Mouse (Mus musculus): ENCODE data around the gene Gp1ba. TPM values are rescaled to one million over a fixed set of nuclear protein-coding genes. Genes with fewer than 3 reads are reported as not detected.

Gp1ba gene
- total RNA-seq, 2 experiments from 2014 or later, result 0.30 TPM

DNA sequence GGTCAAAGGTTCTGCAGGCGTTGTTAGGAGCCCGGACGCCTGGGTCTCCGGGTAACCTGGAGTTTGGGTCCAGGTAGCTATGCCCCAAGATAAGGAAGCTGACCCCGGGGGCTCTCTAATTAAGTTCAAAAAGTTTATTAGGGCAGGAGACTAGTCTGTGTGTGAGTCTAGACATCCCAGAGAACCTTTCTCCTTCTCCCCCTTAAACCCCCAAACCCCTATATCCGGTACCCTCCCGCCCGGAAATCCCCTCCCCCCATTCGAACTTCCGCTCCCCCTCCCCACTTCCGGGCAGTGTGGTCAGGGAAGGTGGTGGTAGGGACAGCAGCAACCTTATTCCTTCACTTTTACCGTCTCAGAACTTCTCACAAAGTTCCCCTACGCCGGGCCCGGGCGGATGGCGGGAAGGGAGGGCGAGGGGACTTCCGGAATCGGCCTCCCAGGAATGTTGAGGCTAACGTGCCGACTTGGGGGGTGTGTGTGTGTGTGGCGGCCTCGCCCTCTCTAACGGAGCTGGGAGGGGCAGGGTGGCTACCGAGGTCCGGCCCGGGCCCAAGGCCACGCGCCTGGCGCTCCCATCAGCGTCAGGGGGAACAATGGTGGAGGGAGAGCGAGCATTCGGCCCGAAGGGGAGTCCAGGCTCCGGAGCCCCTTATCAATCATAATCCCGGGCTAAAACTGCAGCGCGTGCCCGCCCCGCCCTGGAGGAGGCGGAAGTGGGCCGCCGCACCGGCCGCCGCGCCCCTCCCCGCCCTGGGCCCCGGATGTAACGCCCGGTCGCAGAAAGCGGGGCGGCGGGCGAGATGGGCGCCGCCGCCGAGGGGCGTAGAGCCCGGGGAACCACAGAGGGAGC is 14.6 kb downstream of the Gp1ba start:
- DNase-seq, result peak; percentile 82

GRCm38 (mm10) chr11:70654198-70654922 is 15.4 kb downstream of the Gp1ba start, which contains the start of gene Pfn1:
TSS of gene Pfn1 (minus strand) at chr11:70654644.
- peak; percentile 93 for DNase-seq

DNA sequence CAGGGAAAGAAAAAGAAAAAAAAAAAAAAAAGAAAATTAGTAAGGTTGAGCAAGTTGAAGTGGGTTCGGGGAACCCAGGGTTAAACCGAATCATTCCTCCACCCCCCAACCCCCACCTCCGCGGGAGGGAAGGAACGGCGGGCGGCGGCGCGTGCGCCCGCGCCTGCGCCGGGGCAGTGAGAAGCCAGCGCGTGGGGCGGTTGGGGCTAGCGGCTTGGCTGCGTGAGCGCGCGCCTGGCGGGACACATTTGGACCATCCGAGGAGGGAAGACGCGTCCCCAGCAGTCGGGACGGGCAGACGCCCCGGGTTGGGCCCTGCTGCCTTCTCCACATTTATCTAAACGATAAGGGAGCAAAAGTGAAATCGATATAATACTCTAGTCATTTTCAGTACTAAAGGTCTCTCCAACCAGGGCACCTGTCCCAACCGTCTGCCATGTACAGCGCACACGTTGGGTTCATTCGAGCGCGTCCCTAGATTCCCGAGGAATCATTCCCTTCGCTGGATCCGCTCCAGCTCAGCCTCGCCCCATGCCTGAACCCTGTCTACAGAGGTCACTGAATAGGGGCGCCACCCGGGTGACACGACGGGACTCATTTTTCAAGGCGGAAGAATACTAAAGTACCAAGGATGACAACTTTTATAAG is 16.1 kb downstream of the Gp1ba start:
- DNase-seq, result peak; percentile 93

DNA sequence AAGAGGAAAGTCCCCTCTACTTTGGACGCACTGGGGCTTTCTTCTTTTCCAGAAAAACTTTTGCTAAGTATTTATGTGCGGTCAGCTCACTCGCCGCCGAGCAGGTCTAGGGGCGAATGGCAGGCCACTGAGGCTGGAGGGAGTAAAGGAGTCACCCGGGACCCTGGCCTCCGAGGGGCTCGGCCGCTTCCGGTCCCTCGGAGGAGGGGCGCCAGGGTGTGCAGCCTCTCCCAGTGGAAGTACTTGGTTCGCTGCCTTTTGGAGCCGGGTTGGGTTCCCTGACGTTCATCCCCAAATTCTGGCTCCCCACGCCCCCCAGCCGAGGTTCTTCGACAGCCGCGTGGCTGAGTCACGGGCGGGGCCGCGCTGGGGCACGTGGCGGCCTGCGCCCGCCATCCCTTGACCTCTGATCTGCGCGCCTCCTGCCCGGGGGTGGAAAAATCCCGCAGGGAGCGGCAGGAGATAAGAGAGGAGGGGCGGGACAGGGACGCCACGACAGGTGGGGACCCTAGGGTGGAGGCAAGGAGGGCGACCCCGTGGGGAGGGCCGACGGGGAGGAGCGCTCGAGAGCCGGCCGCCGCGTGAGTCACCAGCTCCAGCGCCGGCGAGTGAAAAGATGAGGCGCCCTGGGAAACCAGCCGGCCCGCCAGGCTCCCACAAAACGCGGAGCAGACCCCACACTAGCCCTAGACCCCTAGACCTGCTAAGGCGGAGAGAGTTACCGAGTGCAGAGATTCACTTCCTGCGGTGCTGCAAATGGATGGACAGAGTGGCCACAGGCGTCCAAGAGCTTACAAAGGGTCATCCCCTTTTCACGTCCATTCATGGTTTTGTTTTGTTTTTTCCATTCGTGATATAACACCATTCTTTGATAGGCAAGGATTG is 16.9 kb downstream of the Gp1ba start:
- DNase-seq, result peak; percentile 73

GRCm38 (mm10) chr11:70656456-70656927 is 17.6 kb downstream of the Gp1ba start:
- peak; percentile 60 for DNase-seq

DNA sequence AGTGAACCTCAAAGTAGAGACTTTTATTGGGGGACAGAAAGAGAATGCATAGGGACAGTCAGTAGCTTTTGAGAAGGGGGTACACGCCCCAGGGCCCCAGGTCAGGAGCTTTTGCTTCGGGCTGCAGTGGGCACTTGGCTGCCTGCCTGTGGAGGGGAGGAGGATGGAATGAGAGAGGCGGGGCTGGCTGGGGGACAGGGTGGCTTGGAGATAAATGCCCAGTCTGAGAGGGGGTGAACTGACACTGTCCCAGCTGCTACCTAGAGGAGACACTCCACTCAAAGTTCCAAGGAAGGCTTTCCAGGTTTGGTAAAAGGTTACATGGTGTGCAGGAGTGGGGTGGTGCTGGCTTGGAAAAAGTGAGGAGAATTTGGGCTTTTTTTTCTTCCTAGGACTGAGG is 18.0 kb downstream of the Gp1ba start, which contains the start of gene Eno3:
Gene Eno3, plus strand, starts transcription at position 239 of the 400 bp plus-strand sequence.
- DNase-seq, result peak; percentile 46

DNA sequence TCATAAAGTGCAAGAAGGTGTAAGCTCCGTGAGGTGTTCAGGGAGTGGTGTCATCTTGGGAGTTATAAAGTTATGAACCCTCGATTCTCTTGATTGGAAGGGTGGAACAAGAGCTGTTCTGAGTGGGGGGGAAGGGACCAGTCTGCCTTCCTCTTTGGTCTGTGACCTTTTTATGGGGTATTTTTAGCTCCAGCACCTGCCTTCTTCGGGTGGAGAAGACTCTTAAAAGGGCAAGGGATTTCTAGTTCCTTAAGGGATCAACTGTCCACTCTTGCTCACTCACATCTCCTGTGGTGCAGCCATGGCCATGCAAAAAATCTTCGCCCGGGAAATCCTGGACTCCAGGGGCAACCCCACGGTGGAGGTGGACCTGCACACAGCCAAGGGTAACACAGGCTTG is 18.7 kb downstream of the Gp1ba start:
- DNase-seq, result no peak

GRCm38 (mm10) chr11:70657991-70658390 is 19.1 kb downstream of the Gp1ba start:
- DNase-seq, result no peak

GRCm38 (mm10) chr11:70658521-70658920 is 19.6 kb downstream of the Gp1ba start:
- no peak for DNase-seq

GRCm38 (mm10) chr11:70658942-70659341 is 20.0 kb downstream of the Gp1ba start:
- no peak for DNase-seq

DNA sequence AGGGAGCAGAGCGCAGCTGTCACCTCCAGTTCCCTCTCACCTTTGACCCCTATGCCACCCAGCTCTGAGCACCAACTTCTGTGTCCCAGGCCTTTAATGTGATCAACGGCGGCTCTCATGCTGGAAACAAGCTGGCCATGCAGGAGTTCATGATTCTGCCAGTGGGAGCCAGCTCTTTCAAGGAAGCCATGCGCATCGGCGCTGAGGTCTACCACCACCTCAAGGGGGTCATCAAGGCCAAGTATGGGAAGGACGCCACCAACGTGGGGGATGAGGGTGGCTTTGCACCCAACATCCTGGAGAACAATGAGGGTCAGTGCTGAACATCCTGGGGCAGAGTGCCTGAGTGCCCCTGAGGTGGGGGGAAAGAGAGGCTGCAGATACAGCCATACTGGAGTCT is 21.6 kb downstream of the Gp1ba start:
- no peak for DNase-seq

DNA sequence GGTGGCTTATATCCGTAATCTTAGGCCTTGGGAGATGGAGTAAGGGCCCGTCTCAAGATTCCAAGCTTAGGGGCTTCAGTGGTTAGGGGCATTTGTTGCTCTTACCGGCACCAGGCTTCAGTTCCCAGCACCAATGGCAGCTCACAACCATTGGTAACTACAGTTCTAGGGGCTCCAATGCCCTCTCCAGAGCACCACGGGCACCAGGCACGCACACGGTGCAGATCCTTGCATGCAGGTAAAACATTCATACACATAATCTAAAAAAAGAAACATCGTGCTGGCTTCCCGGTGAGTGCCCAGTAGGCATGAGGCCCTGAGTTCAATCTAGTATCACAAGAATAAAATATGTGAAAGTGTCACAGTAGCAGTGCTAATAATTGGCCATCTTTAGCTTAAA is 24.2 kb downstream of the Gp1ba start:
- no peak for DNase-seq

GRCm38 (mm10) chr11:70663957-70664356 is 25.0 kb downstream of the Gp1ba start:
- no peak for DNase-seq

DNA sequence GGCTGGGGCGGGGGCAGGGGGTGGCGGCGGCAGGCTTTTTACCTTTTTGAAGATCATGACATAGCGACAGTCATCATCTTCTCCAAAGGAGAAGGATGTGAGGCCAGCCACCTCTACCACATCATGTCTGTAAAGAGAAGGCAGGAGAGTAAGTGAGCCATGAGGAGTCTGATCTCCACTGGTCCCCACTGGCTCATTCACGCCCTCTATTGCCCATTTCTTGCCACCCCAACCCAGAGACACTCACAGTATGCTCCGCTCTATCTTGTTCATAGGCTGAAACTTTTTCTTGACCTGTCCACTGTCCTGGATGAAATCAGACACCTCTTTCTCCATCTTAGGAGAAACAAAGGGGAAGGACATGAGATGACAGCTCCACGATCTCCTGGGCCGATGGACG is 25.8 kb downstream of the Gp1ba start:
- DNase-seq, result no peak

DNA sequence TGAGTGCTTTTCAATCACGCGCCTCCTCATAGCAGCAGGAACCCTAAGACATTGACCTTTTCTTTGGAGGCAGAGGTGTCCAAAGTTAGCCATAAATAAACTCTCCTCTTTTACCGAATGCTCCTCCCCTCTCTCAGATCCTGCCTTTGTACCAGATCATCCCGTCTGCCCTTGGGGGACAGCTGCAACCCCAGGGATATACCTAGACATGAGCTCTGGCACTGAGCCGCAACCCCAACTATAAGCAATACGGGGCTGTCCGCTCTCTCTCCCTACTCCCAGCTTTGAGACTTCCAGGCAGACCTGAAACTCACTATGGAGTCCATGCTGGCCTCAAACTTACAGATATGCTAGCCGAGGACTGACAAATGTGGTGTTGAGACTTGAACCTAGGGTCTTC is 27.8 kb downstream of the Gp1ba start:
- DNase-seq, result no peak

GRCm38 (mm10) chr11:70667271-70668150 is 28.6 kb downstream of the Gp1ba start:
- DNase-seq, result no peak

DNA sequence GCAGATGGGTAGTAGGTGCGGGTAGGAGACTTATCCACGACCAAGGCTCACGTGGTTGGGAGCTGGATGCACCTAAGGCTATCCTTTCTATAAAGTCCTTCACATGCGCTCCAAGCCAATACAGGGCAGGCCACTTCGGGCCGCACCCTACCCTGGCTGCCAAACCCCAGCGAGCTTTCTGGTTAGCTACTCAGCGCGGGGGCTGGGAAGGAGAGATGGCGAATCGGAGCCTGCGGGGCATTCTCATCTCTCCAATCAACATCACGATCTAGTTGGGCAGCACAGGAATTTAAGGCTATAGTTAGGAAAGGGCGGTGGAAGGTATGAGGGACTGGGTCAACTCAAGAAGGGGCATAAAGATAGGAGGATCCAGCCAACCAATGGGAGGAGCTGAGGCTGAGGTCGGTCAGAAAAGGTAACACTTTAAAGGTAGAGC is 29.4 kb downstream of the Gp1ba start:
- peak; percentile 79 for DNase-seq

DNA sequence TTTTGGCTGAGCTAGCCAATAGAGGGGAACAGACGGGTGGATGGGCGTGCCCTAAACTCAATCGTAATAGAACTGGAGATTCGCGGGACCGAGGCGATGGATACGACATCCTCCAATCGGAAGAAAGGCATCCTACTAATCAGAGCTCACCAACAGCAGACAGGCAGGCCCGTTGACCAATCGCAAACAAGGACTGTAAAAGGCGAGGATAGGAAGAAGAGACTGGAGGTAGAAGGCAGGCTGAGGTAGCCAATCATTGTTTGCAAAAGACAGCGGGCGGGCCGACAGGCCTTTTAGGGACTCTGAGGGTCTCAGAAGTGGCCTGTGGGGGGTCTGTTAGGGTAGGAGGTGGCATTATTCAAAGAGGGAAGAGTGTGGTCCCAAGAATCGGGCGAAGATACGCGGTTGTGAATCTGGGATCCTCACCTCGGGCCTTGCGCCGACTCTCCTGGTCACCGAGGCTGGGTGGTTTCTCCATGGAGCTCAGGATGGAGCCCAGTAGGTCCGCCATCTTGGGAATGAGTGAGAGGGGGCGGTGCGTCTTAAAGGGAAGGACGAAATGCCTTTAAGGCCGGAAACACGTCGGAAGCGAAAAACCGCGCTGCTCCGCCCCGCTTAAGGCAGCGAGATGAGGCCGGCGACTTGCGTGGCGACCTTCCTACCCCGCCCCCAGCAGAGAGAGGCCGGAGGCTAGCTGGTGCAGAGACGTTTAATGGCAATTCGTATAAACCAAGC is 30.0 kb downstream of the Gp1ba start, which contains the start of gene Spag7:
Gene Spag7, minus strand, starts transcription at position 646 of the 735 bp plus-strand sequence.
- peak; percentile 96 for DNase-seq

DNA sequence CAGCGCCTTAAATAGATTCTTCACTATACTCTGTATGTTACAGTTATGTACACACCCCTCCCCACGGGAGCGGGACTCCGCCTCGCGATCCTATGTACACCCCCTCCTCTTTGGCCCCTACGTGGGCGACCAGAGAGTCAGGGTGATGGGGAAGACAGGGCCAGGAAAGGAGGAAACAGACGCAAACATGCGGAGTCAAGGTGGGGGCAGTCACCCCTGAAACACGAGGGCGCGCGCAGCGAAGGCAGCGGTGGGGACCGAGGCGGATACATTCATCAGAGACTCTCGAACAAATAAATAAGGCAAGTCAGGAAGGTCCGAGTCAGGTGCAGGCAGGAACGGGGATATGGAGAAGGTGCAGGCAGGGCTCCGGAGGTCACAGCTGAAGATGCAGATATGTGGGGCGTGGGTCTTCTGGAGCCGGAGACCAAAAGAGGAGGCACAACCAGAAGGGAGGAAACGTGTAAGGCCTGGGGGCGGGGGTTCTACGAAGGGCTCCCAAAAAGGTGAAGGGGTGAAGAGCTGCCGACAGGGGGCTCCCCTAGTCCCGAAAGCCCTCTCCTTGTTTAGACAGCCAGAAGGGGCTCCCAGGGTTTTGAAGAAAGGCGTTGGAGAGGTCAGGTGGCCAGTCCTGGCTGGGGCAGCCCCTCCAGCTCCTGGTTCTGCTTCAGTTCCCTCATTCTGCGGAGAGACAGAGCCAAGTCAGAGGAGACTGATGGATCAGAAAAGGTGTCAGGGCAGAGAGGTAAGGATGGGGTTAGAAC is 30.8 kb downstream of the Gp1ba start:
- DNase-seq, result peak; percentile 83

All from adrenal gland, postnatal 10 days (tissue).